Mouse (Mus musculus) frontal cortex, postnatal 25 days (tissue): ENCODE data around the gene Gla.
A peak's percentile ranks its signal among the peaks of the same experiment; 100 is the strongest.

Experiments
- DNase-seq, 2 experiments: peaks; one replicate each; pipeline ENCODE4 v3.0.0; 2022; ENCODE audit warnings: low spot score in 2 of 2

Gla gene

GRCm38 (mm10) chrX:134600659-134601379, at the start of gene Gla, which contains the start of gene Hnrnph2:
Gene Gla (minus strand): TSS chrX:134601125.
Gene Hnrnph2 (plus strand): TSS chrX:134601179.
- peak; percentile 71 to 75 for DNase-seq

- peak; percentile 59 to 73 for DNase-seq
These were observed 47.2 kb upstream of the Gla start for GRCm38 (mm10) chrX:134648031-134648692.

GRCm38 (mm10) chrX:134647421-134647820, 46.5 kb upstream of the Gla start:
- no peak for DNase-seq

GRCm38 (mm10) chrX:134646338-134646737, 45.4 kb upstream of the Gla start:
- DNase-seq, result no peak

GRCm38 (mm10) chrX:134641000-134641760, 40.3 kb upstream of the Gla start:
- no peak for DNase-seq

GRCm38 (mm10) chrX:134635860-134636259, 34.9 kb upstream of the Gla start:
- no peak for DNase-seq

- DNase-seq, result no peak
These were observed 34.2 kb upstream of the Gla start for GRCm38 (mm10) chrX:134635111-134635510.

- DNase-seq, result no peak
These were observed 31.8 kb upstream of the Gla start for GRCm38 (mm10) chrX:134632710-134633109.

GRCm38 (mm10) chrX:134628200-134628599, 27.3 kb upstream of the Gla start:
- DNase-seq, result no peak

- no peak for DNase-seq
These were observed 22.4 kb upstream of the Gla start for GRCm38 (mm10) chrX:134623350-134623749.

- DNase-seq, result no peak
These were observed 20.8 kb upstream of the Gla start for GRCm38 (mm10) chrX:134621685-134622084.

GRCm38 (mm10) chrX:134620254-134620865, 19.4 kb upstream of the Gla start:
- no peak for DNase-seq

- DNase-seq, result no peak
These were observed 18.8 kb upstream of the Gla start for GRCm38 (mm10) chrX:134619695-134620094.

GRCm38 (mm10) chrX:134614306-134614705, 13.4 kb upstream of the Gla start:
- no peak for DNase-seq

- peak in 1 of 2 experiments; percentile 7 for DNase-seq
These were observed 11.5 kb upstream of the Gla start for GRCm38 (mm10) chrX:134612285-134612959.

- DNase-seq, result no peak
These were observed 10.1 kb upstream of the Gla start for GRCm38 (mm10) chrX:134610984-134611383.

GRCm38 (mm10) chrX:134609472-134609871, 8.5 kb upstream of the Gla start:
- DNase-seq, result no peak

- DNase-seq, result peak in 1 of 2 experiments; percentile 15
These were observed 625 bp upstream of the Gla start for GRCm38 (mm10) chrX:134601380-134602120.

GRCm38 (mm10) chrX:134599922-134600565, 881 bp downstream of the Gla start:
- DNase-seq, result no peak

- no peak for DNase-seq
These were observed 11.1 kb downstream of the Gla start for GRCm38 (mm10) chrX:134589836-134590235.
